Mouse (Mus musculus): ENCODE data around the gene Lbhd1. TPM values are rescaled to one million over a fixed set of nuclear protein-coding genes. Genes with fewer than 3 reads are reported as not detected.

The Lbhd1 gene
- polyA plus RNA-seq, 1 experiment from 2014 or later: 122 TPM

DNA sequence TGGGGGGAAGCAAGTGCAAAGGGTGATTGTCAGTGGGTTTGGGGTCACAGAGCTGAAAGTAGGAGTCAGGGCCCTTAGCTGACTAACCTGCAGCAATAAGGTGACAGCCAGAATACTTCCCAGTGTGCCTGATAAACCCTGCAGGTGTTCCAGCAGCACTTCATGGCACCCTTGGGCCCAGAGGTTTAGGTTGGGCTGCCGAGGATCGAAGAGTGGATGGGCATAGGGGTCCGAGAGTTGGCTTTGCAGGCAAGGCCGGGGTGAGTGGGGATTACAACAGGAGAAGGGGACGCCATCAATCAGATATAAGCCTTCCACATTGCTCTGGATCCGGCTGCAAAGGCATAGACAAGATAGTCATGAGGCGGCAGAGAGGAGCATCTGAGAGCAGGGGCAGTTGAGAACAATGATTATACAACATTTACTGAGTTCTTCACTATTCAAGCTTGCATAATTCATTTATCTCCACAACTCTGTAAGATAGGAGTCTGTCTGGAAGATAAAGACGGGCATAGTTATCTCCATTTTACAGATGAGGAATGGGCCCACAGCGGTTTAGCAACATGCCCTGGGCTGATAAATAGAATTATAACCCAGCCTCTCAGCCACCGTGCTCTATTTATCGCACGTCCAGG lies 44.5 kb downstream of the Lbhd1 start:
- Histone ChIP-seq H3K36me3 (replicated peaks; ENCODE audit: control insufficient read depth, insufficient read depth, low read depth, low read length) (no peaks in the 10 kb centered on the region), H3K9me3 (replicated peaks; ENCODE audit: control insufficient read depth, low read length) (no peaks in the 10 kb centered on the region), H3K4me3 (ENCODE audit: low read depth, low read length) (no peak overlapping the region), H3K27me3 (ENCODE audit: control insufficient read depth, insufficient read depth, low read length) (no peaks in the 10 kb centered on the region), H3K4me2 (ENCODE audit: low read depth, low read length) (no peak overlapping the region), H3K27ac (replicated peaks; ENCODE audit: low read depth, low read length) (no peak overlapping the region), H3K9ac (replicated peaks; ENCODE audit: low read length) (no peak overlapping the region), H3K4me1 (ENCODE audit: control insufficient read depth, insufficient read depth, low read length) (no peaks in the 10 kb centered on the region)
- 89% methylated on average over 12 of the region's 12 CpGs for WGBS
- DNase-seq (ENCODE audit: low spot score) (no peak), ATAC-seq (replicated peaks; ENCODE audit: insufficient number of reproducible peaks, low FRiP score, low TSS enrichment, low read depth) (no peak)

DNA sequence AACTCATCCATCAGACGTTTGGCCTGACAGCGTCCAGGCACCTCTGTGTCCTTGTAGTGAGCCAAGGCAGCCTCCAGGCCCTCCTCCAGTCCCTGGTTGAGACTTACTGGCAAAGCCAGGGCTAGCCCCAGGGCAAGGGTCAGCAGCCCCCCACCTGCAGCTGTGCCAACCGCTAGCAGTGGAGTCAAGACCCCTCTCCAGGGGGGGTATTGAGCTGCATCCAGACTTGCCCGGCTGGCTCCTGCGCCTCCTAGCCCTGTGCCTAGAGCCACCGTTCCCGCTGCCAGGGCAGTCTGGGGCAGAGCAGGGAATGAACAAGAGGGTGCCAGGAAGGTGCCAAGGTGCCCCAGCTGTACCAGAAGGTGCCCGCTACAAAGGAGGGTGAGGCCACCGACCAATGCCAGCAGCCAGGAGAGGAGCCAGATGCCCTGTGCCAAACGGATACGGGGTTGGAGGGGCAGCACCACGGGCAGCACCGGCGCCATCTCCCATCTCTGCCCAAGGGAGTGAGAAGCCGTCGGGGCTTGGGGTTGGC lies 45.2 kb downstream of the Lbhd1 start:
- Histone ChIP-seq H3K36me3 (replicated peaks; ENCODE audit: control insufficient read depth, insufficient read depth, low read depth, low read length) (no peaks in the 10 kb centered on the region), H3K4me3 (ENCODE audit: low read depth, low read length) (peak overlapping the region; percentile 71), H3K4me1 (ENCODE audit: control insufficient read depth, insufficient read depth, low read length) (no peaks in the 10 kb centered on the region), H3K27me3 (ENCODE audit: control insufficient read depth, insufficient read depth, low read length) (no peaks in the 10 kb centered on the region), H3K27ac (replicated peaks; ENCODE audit: low read depth, low read length) (peak overlapping the region; percentile 47; the same call in 1 of the 2 replicates), H3K9me3 (replicated peaks; ENCODE audit: control insufficient read depth, low read length) (no peaks in the 10 kb centered on the region), H3K4me2 (ENCODE audit: low read depth, low read length) (peak overlapping the region; percentile 81), H3K9ac (replicated peaks; ENCODE audit: low read length) (peak overlapping the region; percentile 83)
- DNase-seq (ENCODE audit: low spot score) (no peak), ATAC-seq (replicated peaks; ENCODE audit: insufficient number of reproducible peaks, low FRiP score, low TSS enrichment, low read depth) (no peak; the same call in 1 of the 2 replicates)
- WGBS: 17% methylated on average over 12 of the region's 16 CpGs

DNA sequence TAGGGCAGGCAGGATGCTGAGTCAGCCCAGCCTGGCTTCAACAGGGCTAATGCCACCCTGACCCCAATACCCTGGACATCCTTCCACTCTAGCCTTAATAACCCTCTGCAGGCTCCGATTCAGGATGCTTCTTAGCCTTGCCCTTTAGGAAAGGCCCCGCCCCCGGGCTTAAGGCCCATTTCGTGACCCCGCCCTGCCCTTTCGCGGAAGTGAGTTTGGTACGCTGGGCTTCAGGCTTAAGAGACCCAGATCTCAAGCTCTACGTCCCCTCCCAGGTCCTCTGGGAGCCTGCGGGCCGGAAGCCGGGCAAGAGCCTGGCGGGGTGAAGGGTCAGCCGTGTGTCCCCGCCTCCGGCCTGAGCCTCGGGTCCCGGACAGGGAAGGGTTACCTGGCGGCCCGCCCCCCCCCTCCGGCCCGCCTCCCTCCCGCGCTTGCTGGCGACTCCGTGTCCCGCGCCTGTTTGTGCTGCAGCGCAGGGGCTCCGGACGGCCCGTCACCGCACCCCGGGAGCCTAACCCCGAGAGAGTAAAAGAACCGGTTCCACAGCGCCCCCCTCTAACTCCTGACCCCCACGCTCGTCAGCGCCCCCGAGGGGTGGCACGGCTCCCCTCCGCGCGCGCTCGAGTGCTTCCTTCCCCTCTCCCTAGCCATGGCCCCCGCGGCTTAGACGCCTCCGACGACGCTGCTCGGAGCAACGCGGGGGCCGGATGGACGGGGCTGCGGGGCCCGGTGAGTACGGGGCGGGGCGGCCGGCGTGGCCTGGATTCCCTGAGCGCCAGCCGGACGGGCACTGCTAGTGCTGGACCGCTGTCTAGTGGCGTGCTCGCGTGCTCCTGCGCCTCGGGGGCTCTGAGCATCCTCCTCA lies 45.9 kb downstream of the Lbhd1 start, which contains the start of the genes Rom1 and Eml3:
Rom1 (minus strand) TSS at position 133 of the 865 bp plus-strand sequence.
Eml3 (plus strand) TSS at position 329 of the 865 bp plus-strand sequence.
- under 1% methylated on average over 60 of the region's 74 CpGs for WGBS
- H3K36me3 ChIP-seq (replicated peaks; ENCODE audit: control insufficient read depth, insufficient read depth, low read depth, low read length): no peaks in the 10 kb centered on the region
- peak within 1 kb of the TSS; percentile 81 for H3K4me2 ChIP-seq (ENCODE audit: low read depth, low read length)
- DNase-seq (ENCODE audit: low spot score) (peak; percentile 73), ATAC-seq (replicated peaks; ENCODE audit: insufficient number of reproducible peaks, low FRiP score, low TSS enrichment, low read depth) (peak; percentile 74)
- peak within 1 kb of the TSS; percentile 47; the same call in 1 of the 2 replicates for H3K27ac ChIP-seq (replicated peaks; ENCODE audit: low read depth, low read length)
- no peaks in the 10 kb centered on the region for H3K27me3 ChIP-seq (ENCODE audit: control insufficient read depth, insufficient read depth, low read length)
- peak within 1 kb of the TSS; percentile 83 for H3K9ac ChIP-seq (replicated peaks; ENCODE audit: low read length)
- peak within 1 kb of the TSS; percentile 71 for H3K4me3 ChIP-seq (ENCODE audit: low read depth, low read length)
- H3K4me1 ChIP-seq (ENCODE audit: control insufficient read depth, insufficient read depth, low read length): no peaks in the 10 kb centered on the region
- no peaks in the 10 kb centered on the region for H3K9me3 ChIP-seq (replicated peaks; ENCODE audit: control insufficient read depth, low read length)

DNA sequence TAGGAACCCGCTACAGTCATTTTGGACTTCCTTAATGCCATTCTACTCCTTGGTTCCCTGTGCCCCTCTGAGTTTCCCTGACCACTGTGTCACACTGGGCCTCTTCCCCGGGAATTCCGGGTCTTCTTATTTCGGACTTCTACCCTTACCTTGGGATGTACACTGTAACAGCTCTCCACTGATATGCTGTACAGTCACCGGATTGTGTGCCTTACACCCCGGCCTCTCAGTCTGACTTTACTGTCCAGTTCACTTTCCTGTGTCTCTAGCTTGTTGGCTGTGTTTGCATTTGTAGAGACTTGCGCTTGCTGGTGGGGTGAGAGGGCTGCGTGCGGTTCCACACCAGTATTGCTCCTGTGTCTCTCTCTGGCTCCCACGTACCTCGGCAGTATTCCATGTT lies 46.6 kb downstream of the Lbhd1 start:
- Histone ChIP-seq H3K36me3 (replicated peaks; ENCODE audit: control insufficient read depth, insufficient read depth, low read depth, low read length) (no peaks in the 10 kb centered on the region), H3K9me3 (replicated peaks; ENCODE audit: control insufficient read depth, low read length) (no peaks in the 10 kb centered on the region), H3K27me3 (ENCODE audit: control insufficient read depth, insufficient read depth, low read length) (no peaks in the 10 kb centered on the region), H3K4me3 (ENCODE audit: low read depth, low read length) (peak overlapping the region; percentile 71), H3K9ac (replicated peaks; ENCODE audit: low read length) (peak overlapping the region; percentile 83), H3K4me1 (ENCODE audit: control insufficient read depth, insufficient read depth, low read length) (no peaks in the 10 kb centered on the region), H3K27ac (replicated peaks; ENCODE audit: low read depth, low read length) (peak overlapping the region; percentile 47; the same call in 1 of the 2 replicates), H3K4me2 (ENCODE audit: low read depth, low read length) (peak overlapping the region; percentile 81)
- DNase-seq (ENCODE audit: low spot score) (no peak), ATAC-seq (replicated peaks; ENCODE audit: insufficient number of reproducible peaks, low FRiP score, low TSS enrichment, low read depth) (no peak)
- 14% methylated on average over 11 of the region's 11 CpGs for WGBS

DNA sequence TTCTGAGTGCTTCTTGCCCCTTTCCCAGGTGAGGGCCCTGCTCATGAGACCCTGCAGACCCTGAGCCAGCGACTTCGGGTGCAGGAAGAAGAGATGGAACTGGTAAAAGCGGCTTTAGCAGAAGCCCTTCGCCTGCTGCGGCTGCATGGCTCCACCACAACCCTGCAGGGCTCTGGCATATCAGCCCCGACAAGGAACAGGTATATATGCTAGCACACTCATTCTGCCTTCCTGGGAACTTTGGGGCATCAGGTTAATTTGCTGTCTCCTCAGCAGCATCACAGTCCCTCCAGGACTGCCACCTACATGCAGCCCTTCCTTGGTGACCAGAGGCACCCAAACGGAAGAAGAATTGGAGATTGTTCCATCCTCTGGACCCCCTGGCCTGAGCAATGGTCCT lies 47.2 kb downstream of the Lbhd1 start:
- H3K9ac ChIP-seq (replicated peaks; ENCODE audit: low read length): peak overlapping the region; percentile 83
- H3K4me1 ChIP-seq (ENCODE audit: control insufficient read depth, insufficient read depth, low read length): no peaks in the 10 kb centered on the region
- peak overlapping the region; percentile 71; the same call in 1 of the 2 replicates for H3K4me3 ChIP-seq (ENCODE audit: low read depth, low read length)
- ATAC-seq (replicated peaks; ENCODE audit: insufficient number of reproducible peaks, low FRiP score, low TSS enrichment, low read depth) (no peak), DNase-seq (ENCODE audit: low spot score) (no peak)
- peak overlapping the region; percentile 81 for H3K4me2 ChIP-seq (ENCODE audit: low read depth, low read length)
- no peaks in the 10 kb centered on the region for H3K27me3 ChIP-seq (ENCODE audit: control insufficient read depth, insufficient read depth, low read length)
- H3K27ac ChIP-seq (replicated peaks; ENCODE audit: low read depth, low read length): no peak overlapping the region
- 86% methylated on average over 7 of the region's 7 CpGs for WGBS
- H3K36me3 ChIP-seq (replicated peaks; ENCODE audit: control insufficient read depth, insufficient read depth, low read depth, low read length): no peaks in the 10 kb centered on the region
- no peaks in the 10 kb centered on the region for H3K9me3 ChIP-seq (replicated peaks; ENCODE audit: control insufficient read depth, low read length)

DNA sequence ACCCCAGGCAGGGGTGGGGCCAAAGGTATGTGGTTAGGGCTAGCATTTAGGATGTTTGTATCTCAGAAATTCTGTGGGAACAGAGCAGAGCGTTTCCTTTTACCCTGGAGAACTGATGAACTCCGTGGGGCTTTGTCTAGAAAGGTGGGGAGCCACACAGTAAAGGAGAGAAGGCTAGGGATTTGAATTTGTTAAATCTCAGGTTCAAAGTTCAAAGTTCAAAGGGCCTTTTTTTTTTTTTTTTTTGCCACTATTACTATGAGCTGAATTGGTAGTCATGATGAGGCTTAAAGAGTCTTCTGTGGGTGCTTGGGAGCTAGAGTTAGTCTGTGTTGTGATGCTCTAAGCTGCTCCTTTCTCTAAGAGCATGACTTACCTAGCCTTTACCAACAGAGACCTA lies 53.2 kb downstream of the Lbhd1 start:
- H3K4me1 ChIP-seq (ENCODE audit: control insufficient read depth, insufficient read depth, low read length): no peaks in the 10 kb centered on the region; the same call in 1 of the 2 replicates
- no peak overlapping the region for H3K4me2 ChIP-seq (ENCODE audit: low read depth, low read length)
- no peak overlapping the region for H3K4me3 ChIP-seq (ENCODE audit: low read depth, low read length)
- ATAC-seq (replicated peaks; ENCODE audit: insufficient number of reproducible peaks, low FRiP score, low TSS enrichment, low read depth): no peak
- H3K9me3 ChIP-seq (replicated peaks; ENCODE audit: control insufficient read depth, low read length): no peaks in the 10 kb centered on the region
- H3K36me3 ChIP-seq (replicated peaks; ENCODE audit: control insufficient read depth, insufficient read depth, low read depth, low read length): peaks cover 2% of the 10 kb centered on the region; the same call in 1 of the 2 replicates
- no peaks in the 10 kb centered on the region for H3K27me3 ChIP-seq (ENCODE audit: control insufficient read depth, insufficient read depth, low read length)
- DNase-seq (ENCODE audit: low spot score): no peak
- no peak overlapping the region for H3K27ac ChIP-seq (replicated peaks; ENCODE audit: low read depth, low read length)
- WGBS: 84% methylated on average over 2 of the region's 2 CpGs
- no peak overlapping the region for H3K9ac ChIP-seq (replicated peaks; ENCODE audit: low read length)

DNA sequence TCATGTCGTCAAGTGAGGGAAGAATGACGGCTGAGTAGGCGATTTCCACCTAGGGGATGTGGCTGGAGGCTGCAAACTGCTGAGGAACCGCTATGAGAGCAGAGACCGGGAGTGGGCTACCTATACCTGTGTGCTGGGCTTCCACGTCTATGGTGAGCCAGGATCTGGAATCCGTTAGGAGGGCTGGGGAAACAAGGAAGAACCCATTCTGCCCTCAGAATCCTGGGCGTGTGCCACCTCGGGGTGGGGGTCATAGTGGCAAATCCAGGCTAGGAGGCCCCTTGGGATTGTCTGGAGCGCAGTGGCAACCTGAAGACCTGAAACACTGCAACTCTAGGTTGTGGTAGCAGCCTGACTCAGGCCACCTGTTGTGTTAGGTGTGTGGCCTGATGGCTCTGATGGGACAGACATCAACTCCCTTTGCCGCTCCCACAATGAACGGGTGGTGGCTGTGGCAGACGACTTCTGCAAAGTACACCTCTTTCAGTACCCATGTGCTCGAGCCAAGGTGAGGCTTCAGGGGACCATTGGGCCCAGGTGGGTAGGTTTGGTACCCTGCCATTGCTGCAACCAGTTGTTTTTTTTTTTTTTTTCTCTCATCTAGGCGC lies 57.1 kb downstream of the Lbhd1 start:
- Histone ChIP-seq H3K9ac (replicated peaks; ENCODE audit: low read length) (no peak overlapping the region; the same call in 1 of the 2 replicates), H3K4me3 (ENCODE audit: low read depth, low read length) (no peak overlapping the region; the same call in 1 of the 2 replicates), H3K36me3 (replicated peaks; ENCODE audit: control insufficient read depth, insufficient read depth, low read depth, low read length) (peaks cover 8% of the 10 kb centered on the region; the same call in 1 of the 2 replicates), H3K27ac (replicated peaks; ENCODE audit: low read depth, low read length) (no peak overlapping the region), H3K9me3 (replicated peaks; ENCODE audit: control insufficient read depth, low read length) (no peaks in the 10 kb centered on the region), H3K27me3 (ENCODE audit: control insufficient read depth, insufficient read depth, low read length) (no peaks in the 10 kb centered on the region), H3K4me2 (ENCODE audit: low read depth, low read length) (no peak overlapping the region), H3K4me1 (ENCODE audit: control insufficient read depth, insufficient read depth, low read length) (peaks cover 3% of the 10 kb centered on the region; the same call in 1 of the 2 replicates)
- 79% methylated on average over 15 of the region's 15 CpGs for WGBS
- ATAC-seq (replicated peaks; ENCODE audit: insufficient number of reproducible peaks, low FRiP score, low TSS enrichment, low read depth) (no peak), DNase-seq (ENCODE audit: low spot score) (no peak)

Data from embryonic facial prominence, embryonic 11.5 days (tissue).